Mouse (Mus musculus) bone marrow, adult 2 months (tissue): Measurements from ENCODE around the gene Sncb. TPM values are rescaled to one million over a fixed set of nuclear protein-coding genes. Genes with fewer than 3 reads are reported as not detected.
"Not testable (repeated sequence)": the region's sequence is repeated elsewhere in the genome, so short reads cannot be mapped to it uniquely, and the experiment has no call there.

Source experiments
- H3K27ac ChIP-seq: fragments of 200-500 bp; 2 replicates; pipeline ENCODE4 v1.5.1; 2012; ENCODE audit warnings: low read depth, mild to moderate bottlenecking, control low read depth, inconsistent platforms, low read length; ENCODE audit not compliant: control insufficient read depth, poor library complexity, insufficient read depth
- H3K4me1 ChIP-seq: fragments of 200-500 bp; 2 replicates; pipeline ENCODE4 v1.6.1; 2011; ENCODE audit warnings: low read length; ENCODE audit not compliant: control insufficient read depth, insufficient read depth
- H3K4me3 ChIP-seq: fragments of 200-500 bp; replicated peaks from 2 replicates; pipeline ENCODE3; 2011; ENCODE audit warnings: mild to moderate bottlenecking, low read depth, low read length, control low read depth; ENCODE audit not compliant: control insufficient read depth
- CTCF ChIP-seq: fragments of 200-500 bp; IDR thresholded peaks from 2 replicates; pipeline ENCODE4 v1.5.1; 2011; ENCODE audit warnings: low read length, control low read depth; ENCODE audit not compliant: control insufficient read depth, insufficient read depth
- POLR2A ChIP-seq: fragments of 200-500 bp; IDR thresholded peaks from 2 replicates; pipeline ENCODE4 v1.6.1; 2011; ENCODE audit warnings: low read depth, mild to moderate bottlenecking, control low read depth, low read length, borderline replicate concordance; ENCODE audit not compliant: control insufficient read depth
- WGBS: fragments of 180-500 bp; shearing (Covaris S2); methylation state at CpG from one replicate; pipeline ENCODE4 v1.1.7; 2018; 5-methylcytosine and 5-hydroxymethylcytosine counted together
- polyA plus RNA-seq: library from polyadenylated mRNA; stranded (reverse); fragments of >200 nt; gene quantifications from 2 replicates; pipeline ENCODE4 v1.2.4, GENCODE M21; 2011; ENCODE audit warnings: low replicate concordance; ENCODE audit not compliant: missing spikeins, insufficient read depth, insufficient read length

The Sncb gene
- polyA plus RNA-seq, 1 experiment: not detected

DNA sequence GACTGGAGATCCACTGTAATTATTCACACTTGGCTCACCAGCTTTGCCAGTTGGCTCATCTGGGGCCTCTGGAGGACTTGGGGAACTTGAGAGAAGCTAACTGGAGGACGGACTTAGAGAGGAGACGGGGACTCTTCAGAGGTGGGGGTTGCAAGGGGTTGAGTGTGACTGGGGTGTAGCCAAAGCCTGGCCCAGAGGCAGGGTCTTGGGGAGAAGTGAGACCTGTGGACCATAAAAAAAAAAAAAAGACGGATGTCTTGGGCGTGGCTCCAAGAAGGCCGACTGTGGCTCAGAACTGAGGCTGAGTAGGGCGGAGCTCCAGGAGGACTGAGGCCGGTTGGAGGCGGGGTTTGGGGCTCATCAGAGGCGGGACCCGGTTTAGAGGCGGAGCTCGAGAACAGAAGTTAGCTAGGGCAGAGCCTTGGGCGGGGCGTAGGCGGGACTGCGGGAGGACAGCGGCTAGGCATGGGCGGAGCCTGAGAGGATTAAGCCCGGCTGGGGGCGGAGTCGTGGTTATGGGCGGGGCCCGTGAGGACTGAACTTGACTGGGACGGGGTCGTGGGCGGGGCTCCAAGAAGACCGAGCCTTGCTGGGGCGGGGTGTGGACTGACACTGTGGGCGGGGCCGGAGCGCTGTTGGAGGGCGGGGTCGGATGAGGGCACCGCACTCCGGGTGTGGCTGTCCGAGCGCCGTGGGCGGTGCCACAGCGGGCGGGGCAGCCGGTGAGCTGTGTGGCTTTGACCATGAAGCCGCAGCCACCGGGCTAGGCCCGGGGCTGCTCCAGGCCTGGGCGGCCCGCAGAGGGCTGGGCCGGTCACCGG is 22.6 kb upstream of the Sncb start, which contains the start of gene Tspan17:
Tspan17 (plus strand) TSS at position 638 of the 821 bp plus-strand sequence.
- Histone ChIP-seq H3K27ac (no peak within 1 kb of the TSS; the same call in 1 of the 2 replicates), H3K4me3 (peak within 1 kb of the TSS; percentile 68), H3K4me1 (no peaks in the 10 kb centered on the region)
- 0 out of 2 replicates have a peak, but pooled peaks have one; percentile 15 for TF ChIP-seq POLR2A
- TF ChIP-seq CTCF: no peak
- under 1% methylated on average over 49 of the region's 49 CpGs for WGBS

DNA sequence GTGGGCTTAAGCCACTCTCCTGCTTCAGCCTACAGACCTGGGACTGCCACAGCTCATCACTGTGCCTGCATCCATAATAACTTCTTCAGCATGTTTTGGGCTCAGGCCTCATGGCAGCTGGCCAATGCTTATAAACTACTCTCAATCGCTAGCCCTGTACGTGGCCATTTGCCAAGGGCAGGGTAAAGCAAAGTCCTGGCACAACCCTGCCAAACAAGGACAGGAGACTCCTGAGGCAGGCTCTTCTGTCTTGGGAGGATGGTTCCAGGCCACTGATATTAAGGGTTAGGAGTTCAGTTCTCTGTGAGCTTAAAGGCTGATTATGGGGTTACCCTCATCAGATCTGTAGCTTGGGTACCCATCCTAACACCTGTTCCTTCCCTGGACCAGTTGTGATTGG is 21.2 kb upstream of the Sncb start:
- WGBS: 46% methylated on average over 2 of the region's 2 CpGs
- not testable (repeated sequence) for H3K4me1 ChIP-seq, H3K27ac ChIP-seq, H3K4me3 ChIP-seq

DNA sequence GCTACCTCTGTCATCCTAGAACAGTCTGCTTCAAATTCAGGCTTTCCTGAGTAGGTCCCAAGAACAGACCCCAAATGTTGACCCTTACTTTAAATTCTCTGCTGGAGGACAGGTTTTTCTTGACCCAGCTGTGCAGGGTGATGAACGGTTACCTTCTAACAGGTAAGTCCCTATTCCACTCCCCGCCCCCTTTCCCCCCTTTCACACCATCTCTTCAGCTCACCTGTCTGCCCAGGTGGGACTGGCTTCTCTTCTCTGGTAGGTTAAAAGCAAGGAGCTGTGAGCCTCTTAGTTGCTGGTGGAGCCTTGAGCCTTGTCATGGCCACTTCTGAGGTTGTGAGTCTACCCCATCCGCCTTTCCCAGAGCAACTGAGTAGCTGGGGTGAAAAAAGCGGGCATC is 17.3 kb upstream of the Sncb start, which contains the start of gene Eif4e1b:
Eif4e1b (plus strand) TSS at position 301 of the 400 bp plus-strand sequence.
- Histone ChIP-seq H3K4me1 (no peaks in the 10 kb centered on the region), H3K27ac (no peak within 1 kb of the TSS), H3K4me3 (no peak within 1 kb of the TSS)
- TF ChIP-seq POLR2A (no peak), CTCF (no peak)
- 75% methylated on average over 4 of the region's 4 CpGs for WGBS

DNA sequence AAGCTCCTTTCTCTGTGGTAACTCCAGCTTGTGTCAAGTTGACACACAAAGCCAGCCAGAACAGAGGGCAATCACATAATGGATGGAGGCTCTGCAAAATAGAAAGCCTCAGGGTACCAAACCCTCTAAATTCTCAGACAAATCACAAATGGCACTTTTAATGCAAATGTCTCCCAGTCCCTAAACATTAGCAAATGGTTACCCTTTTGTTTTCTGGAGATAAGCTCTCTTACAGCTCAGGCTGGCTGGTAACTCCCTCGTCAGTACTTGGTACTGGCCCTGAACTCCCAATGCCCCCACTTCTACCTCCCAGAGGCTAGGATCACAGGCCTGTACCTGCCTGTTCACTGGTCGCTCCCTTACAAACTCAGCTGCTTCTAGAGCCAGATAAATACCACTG is 16.8 kb upstream of the Sncb start:
- WGBS: 50% methylated on average over 2 of the region's 2 CpGs
- Histone ChIP-seq H3K4me1 (no peaks in the 10 kb centered on the region), H3K4me3 (no peak overlapping the region), H3K27ac (no peak overlapping the region)
- no peak for TF ChIP-seq POLR2A
- TF ChIP-seq CTCF: no peak

DNA sequence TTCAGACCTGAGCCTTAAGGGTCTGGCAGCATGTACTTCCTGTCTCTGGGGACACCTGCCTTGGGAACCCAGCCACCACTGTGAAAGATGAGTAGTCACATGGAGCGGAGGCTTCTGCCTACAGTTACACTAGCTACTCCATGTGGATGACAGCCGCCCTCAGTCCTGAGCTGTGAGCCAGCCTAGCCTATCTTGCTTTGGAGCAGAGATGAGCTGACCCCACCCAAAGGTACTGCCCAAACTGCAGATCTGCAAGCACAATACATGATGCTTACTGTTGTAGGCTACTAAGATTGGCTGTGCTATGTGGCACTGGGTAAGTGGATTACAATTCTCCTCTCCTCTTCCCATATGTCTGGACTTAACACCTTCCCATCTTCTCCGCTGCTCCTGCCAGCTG is 14.7 kb upstream of the Sncb start:
- Histone ChIP-seq H3K27ac (no peak overlapping the region), H3K4me3 (no peak overlapping the region), H3K4me1 (no peaks in the 10 kb centered on the region)
- 76% methylated on average over 3 of the region's 3 CpGs for WGBS
- TF ChIP-seq CTCF (no peak), POLR2A (no peak)

DNA sequence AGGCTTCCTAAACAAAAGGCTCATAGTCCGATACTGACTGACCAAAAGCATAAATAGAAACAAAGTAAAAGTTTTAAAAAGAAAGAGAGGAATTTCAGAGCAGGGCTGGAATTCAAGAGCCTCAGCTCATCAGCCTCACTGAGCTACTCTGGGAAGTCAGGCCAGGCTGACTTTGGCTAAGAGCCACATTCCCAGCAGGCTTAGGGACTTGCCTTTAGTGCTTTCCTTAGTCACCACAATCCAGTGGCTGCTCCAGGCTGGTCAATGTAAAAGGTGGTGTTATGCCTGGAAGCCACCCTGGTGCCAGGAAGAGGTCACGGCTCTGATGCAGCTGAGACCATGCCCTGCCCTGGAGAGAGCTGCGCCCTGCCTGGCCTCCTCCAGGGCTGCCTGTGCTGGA is 14.2 kb upstream of the Sncb start:
- H3K4me1 ChIP-seq: no peaks in the 10 kb centered on the region
- 68% methylated on average over 3 of the region's 3 CpGs for WGBS
- TF ChIP-seq CTCF (no peak), POLR2A (no peak)

DNA sequence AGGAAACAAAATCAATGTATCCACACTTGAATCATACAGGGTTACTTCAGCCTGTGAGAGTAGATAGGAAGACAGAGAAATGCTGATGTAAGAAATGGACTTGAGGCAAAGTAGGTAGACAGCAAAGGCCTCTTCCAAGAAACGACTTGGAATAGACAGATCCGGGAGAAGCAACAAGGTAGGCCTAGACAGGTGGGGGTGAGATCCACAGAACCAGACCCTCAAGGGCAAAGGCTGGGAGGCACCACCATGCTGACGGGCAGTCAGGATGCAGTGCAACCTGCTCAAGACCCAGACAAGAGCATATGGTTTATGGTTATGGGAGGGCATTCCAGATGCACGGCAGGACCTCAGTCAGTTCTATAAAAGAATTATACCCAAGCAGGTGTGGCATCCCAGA is 617 bp upstream of the Sncb start:
- 73% methylated on average over 4 of the region's 4 CpGs for WGBS

More for the DNA sequence above, 14.2 kb upstream of the Sncb start:
- Histone ChIP-seq H3K27ac (no peak overlapping the region), H3K4me3 (no peak overlapping the region)

DNA sequence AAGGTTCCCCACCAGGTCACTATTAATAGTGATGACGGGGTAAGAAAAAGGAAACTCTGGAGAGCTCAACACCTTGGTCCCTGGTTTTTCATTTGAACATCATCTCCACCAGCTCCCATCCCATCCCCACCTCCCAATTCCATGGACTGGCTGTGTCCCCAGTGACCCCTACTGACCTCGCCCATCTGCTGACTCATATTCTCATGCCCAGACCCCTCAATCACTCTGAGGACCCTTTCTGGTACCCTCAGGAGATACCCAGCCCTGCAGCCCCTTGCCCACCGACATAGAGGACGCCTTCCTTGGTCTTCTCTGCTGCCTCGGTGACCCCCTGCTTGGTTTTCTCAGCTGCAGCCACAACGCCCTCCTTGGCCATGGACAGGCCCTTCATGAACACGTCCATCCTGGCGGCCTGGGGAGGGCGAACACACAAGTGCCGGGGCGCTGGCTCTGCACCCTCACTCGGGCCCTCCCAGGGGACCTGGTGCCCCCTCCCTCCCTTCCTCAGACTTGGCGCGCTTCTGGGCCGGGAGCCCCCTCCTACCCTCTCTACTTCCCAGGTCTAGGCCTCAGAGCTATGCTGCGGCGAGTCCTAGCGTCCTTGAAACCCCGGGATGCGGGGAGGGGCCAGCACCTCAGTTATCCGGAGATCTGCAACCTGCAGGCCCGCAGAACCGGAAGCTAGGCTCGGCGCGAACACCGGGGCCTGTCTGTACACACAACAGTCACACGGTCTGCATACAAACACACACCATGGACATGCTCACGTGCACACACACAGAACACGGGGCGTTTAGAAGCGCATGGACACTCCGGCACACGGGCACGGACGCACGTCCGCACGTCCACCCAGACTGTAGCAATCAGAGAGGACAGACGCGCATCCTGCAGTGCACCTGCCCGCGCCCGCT is 859 bp downstream of the Sncb start:
- H3K27ac ChIP-seq: no peak overlapping the region
- H3K4me1 ChIP-seq: no peaks in the 10 kb centered on the region
- TF ChIP-seq CTCF: no peak
- WGBS: 8% methylated on average over 44 of the region's 44 CpGs
- no peak overlapping the region for H3K4me3 ChIP-seq

More for the DNA sequence above, 617 bp upstream of the Sncb start:
- Histone ChIP-seq H3K27ac (no peak overlapping the region), H3K4me3 (no peak overlapping the region), H3K4me1 (no peaks in the 10 kb centered on the region)
- TF ChIP-seq POLR2A (no peak), CTCF (no peak)
